Mouse (Mus musculus) embryonic fibroblast, embryonic 13.5 days (primary cell): Measurements from ENCODE around the gene Exoc4.

ENCODE experiments used
- CTCF ChIP-seq: IDR thresholded peaks from 2 replicates; pipeline ENCODE4 v1.5.1; 2011; ENCODE audit warnings: mild to moderate bottlenecking, control low read depth, low read length, moderate library complexity, borderline replicate concordance; ENCODE audit not compliant: insufficient read depth
- POLR2A ChIP-seq: IDR thresholded peaks from 2 replicates; pipeline ENCODE4 v1.6.1; 2011; ENCODE audit warnings: low read depth, mild to moderate bottlenecking, control low read depth, low read length, moderate library complexity

- no peak for TF ChIP-seq CTCF
- no peak for TF ChIP-seq POLR2A
Measured at GRCm38 (mm10) chr6:33440508-33440907, 191.6 kb downstream of the Exoc4 start.
